Mouse (Mus musculus) fibroblast of lung, adult 2 months (primary cell): ENCODE results near the gene Gm20498.

Experiments
- DNase-seq: peaks from one replicate; pipeline ENCODE4 v3.0.0-alpha.2; 2011; ENCODE audit warnings: low read depth

Gene Gm20498

DNA sequence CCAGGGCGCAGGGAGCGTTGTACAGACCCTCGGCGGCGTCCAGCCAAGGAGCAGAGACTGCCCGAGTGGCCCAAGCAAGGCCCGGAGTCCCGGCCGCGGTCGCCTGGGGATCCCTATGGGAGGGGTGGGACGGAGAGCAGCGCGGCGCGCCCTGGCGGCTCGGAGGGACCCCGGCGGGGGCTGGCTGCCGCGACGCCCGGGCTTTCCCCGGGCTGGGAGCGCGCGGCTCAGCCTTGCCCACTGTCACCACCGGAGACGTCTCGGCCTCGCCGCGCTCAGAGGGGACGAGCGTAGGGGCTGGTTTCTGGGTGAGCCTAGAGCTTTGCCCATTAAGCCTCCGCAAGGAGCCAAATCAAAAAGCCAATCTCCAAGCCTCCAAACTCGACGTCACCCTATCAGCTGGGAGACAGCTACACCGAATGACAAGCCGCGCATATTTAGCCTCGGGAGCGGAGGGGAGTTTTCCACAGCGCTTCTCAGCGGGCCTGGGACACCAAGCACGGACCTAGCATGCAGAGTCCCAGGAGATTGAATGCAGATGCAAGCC, 199.8 kb downstream of the Gm20498 start, which contains the start of gene Slc8a3:
Gene Slc8a3 (minus strand): TSS at position 306 of the 547 bp plus-strand sequence.
- DNase-seq: no peak

DNA sequence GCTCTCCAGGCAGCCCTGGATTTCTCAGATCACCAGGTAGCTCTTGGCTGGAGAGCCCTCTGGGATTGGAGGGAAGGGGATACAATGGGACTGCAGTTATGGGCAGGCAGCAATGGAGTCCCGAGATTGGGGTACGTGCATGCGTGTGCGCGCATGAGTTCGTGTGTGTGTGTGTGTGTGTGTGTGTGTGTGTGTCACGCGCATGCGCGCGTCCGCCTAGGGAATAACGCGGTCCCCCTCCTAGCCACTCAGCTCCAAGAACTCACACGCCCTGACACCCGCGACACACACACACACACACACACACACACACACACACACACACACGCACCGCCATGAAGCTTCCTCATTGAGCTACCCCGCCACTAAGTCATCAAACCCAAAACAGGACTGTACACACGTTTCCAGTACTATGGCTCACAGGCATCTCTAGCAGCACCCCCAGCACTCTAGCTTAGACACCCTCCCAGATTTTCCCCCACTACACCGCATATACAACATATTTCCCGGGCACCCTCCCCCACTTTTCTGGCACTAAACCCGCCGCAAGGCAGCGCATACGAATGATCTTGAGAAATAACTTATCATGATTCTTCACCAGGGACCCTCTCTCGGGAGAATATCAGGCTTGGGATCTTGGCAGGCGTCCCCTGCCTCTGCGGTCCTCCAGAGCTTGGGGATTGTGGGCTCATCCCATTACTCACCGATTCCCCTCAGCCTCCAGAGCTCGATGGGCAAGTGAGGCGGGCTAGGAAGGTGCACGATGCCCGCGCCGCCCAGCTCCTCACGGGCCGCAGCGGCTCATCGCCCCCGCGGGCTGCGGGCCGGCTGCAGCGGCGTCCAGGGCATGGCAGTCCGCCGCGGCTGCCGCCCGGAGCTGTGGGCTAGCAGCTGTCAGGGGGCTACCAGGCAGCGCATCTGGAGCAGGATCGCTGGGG, 200.5 kb downstream of the Gm20498 start:
- DNase-seq: no peak

DNA sequence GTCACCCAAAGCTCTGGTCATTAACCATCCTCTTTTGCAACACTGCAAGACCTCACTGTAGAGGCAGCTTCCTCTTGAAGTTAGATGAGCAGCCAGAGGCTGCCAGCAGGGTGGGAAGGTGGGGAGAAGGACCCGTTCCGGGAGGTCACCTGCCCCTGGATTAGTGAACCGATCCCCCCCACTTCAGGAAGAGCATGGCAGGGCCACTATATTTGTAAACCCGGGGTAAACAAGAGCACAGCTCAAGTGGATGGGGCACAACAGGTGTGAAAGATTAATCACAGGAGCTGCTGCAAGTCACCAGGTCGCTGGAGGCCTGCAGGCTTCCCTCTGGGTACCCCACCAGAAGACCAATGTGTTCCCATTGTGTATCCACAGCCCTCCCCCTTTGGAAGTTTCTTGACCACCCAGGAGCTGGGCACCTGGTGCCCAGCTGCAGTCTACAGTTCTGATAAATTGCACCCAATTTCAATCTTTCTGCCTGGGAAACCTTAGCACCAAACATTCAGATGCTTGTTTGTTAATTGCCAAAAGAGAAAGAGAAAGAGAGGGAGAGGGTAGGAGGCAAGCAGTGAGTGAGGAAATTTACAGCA, 201.6 kb downstream of the Gm20498 start:
- no peak for DNase-seq

DNA sequence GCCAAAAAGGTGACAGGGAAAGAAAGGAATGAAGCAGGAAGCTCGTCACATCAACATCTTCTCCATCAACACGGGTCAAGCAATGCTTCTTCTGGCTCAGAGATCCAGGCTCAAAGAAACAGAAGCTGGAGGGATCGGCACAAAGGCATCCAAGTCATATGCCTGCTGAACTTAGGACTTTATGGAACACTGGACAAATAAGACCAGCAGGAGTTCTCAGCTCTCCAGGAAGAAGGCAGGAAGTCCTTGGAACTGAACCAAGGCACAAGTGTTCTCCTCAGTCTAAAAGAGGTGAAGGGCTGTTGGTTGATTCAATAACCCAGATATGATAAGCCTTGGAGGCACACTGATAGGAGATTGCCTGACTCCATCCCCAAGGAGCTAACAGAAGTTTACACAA, 207.7 kb downstream of the Gm20498 start:
- no peak for DNase-seq

DNA sequence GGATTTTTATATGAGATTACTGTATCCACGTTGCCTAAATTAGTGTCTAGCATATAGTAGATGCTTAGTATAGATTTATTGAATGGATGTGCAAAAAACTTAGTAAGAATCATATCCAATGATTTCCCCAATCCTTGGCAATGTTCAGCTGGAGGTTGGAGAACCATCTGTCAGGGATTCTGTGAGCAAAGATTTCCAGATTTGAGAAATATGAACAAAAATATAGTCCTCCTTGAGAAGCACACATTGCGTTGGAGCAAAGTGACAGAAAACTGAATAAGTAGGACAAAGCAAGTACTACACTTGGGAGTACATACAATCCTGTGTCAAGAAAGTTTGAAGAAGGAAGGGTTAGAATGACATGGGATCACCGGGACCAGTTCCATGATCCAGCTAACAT, 208.6 kb downstream of the Gm20498 start:
- DNase-seq: no peak

DNA sequence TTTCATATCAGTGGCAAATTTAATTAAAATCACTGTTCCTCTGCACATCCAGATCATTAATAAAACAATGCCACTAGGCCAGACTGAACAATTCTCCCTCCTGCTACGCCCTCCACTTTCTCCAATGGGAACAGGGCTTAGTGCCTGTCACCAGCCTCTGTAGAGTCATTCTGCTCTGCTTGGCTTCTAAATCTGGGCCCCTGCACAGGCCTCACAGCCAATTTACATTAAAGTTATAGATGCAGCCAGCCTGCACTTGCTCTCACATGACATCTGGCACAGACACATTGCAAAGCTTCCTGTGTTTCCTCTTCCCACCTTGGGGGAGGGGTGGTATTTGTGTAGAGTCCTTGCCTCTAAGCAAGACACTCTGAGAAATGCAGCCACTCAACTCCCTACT, 211.7 kb downstream of the Gm20498 start:
- DNase-seq: no peak

DNA sequence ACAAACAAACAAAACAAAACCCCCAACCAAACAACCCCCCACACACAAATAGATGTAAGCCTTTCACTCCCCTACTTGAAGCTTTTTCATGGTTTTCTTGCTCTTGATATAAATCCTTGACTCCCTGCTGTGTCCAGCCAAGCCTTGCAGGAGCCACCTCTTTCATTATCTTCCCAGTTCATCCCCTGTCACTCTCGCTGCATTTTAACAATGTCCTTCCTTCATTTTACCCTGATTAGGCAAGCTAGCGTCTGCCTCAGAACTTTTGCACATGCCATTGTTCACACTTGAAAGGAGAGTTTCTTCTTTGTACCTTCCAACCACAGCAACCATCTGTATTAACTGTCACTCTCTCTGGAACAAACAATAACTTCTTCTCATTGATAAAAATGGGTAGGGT, 214.9 kb downstream of the Gm20498 start:
- DNase-seq: no peak

DNA sequence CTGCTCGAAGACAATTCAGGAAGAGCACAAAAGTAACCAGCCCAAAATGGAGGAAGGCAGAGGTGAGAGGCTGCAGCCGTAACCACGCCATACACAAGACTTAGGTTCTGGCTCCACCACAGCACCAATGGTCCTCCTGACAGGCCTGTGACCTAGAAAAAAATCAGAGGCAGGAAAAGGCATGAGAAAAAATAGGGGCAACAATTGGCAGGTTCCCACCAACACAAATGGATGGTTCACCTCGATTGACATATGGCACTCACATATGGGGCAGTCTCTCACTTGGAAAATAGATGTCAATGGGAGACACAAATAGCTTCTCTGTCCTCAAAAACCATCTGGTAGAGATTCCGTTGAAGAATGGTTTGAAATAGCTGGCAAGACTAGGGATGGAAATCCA, 216.8 kb downstream of the Gm20498 start:
- DNase-seq: no peak
